Mouse (Mus musculus) embryonic facial prominence, embryonic 14.5 days (tissue): ENCODE results near the gene Crtac1. TPM values are rescaled to one million over a fixed set of nuclear protein-coding genes. Genes with fewer than 3 reads are reported as not detected.

Experiments
- ATAC-seq: fragments of 200-750 bp; cut with Nextera tagmentation; 2 replicates; pipeline ENCODE4 v1.8.0; 2017; ENCODE audit warnings: low read depth, moderate number of reproducible peaks, moderate TSS enrichment
- DNase-seq: peaks from one replicate; pipeline ENCODE4 v3.0.0-alpha.2; 2015; ENCODE audit warnings: low spot score
- H3K27ac ChIP-seq: fragments of 300-500 bp; sonication (generic); replicated peaks from 2 replicates; pipeline ENCODE4 v1.5.1; 2014; ENCODE audit warnings: low read depth, mild to moderate bottlenecking, low read length, moderate library complexity
- H3K27me3 ChIP-seq: fragments of 300-500 bp; sonication (generic); replicated peaks from 2 replicates; pipeline ENCODE4 v1.6.1; 2014; ENCODE audit warnings: low read length; ENCODE audit not compliant: control insufficient read depth, insufficient read depth
- H3K36me3 ChIP-seq: fragments of 300-500 bp; sonication (generic); 2 replicates; pipeline ENCODE4 v1.6.1; 2014; ENCODE audit warnings: low read length, mixed read lengths; ENCODE audit not compliant: control insufficient read depth, insufficient read depth
- H3K4me1 ChIP-seq: fragments of 300-500 bp; sonication (generic); 2 replicates; pipeline ENCODE4 v1.6.1; 2014; ENCODE audit warnings: antibody characterized with exemption, low read length; ENCODE audit not compliant: control insufficient read depth, insufficient read depth
- H3K4me2 ChIP-seq: fragments of 300-500 bp; sonication (generic); 2 replicates; pipeline ENCODE4 v1.6.1; 2014; ENCODE audit warnings: low read depth, mild to moderate bottlenecking, low read length, moderate library complexity, mixed read lengths
- H3K4me3 ChIP-seq: fragments of 300-500 bp; sonication (generic); 2 replicates; pipeline ENCODE4 v1.5.1; 2014; ENCODE audit warnings: low read depth, mild to moderate bottlenecking, low read length
- H3K9ac ChIP-seq: fragments of 300-500 bp; sonication (generic); 2 replicates; pipeline ENCODE4 v1.6.1; 2014; ENCODE audit warnings: low read depth, mild to moderate bottlenecking, low read length, moderate library complexity, mixed read lengths
- H3K9me3 ChIP-seq: fragments of 300-500 bp; sonication (generic); 2 replicates; pipeline ENCODE4 v1.6.1; 2016; ENCODE audit warnings: low read length; ENCODE audit not compliant: control insufficient read depth
- WGBS: fragments of 180-500 bp; shearing (Covaris S2); extraction: QIAGEN DNeasy Blood & Tissue Kit; methylation state at CpG from one replicate; pipeline ENCODE4 v1.1.7; 2014; 5-methylcytosine and 5-hydroxymethylcytosine counted together
- polyA plus RNA-seq: library from polyadenylated mRNA; unstranded; fragments of >200 nt; fragmentation: Nextera tagmentation; extraction: Ambion mirVana; gene quantifications from 2 replicates; pipeline ENCODE4 v1.2.1, GENCODE M21; 2014

Crtac1 gene
- polyA plus RNA-seq, 1 experiment from 2014 or later = 7.6 TPM

DNA sequence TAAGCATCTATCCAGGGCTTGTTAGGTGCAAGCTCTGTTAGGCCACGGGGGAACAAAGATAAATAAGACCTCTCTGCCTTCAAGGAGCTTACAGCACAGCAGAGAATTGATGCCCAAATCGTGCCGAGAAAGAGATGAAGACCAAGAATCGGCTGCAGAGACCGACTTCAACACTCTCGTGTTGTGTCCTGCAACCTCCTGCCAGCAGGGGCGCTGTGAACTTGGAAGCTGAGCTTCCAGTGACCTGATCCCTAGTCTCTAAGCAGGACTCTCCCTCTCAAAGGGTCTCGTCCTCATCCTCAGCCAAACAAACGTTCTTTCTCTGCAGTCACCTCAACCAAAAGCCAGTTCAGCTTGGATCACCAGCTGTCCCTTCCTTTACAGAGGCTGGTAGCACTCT is 7.8 kb upstream of the Crtac1 start:
- no peak overlapping the region for H3K27ac ChIP-seq

DNA sequence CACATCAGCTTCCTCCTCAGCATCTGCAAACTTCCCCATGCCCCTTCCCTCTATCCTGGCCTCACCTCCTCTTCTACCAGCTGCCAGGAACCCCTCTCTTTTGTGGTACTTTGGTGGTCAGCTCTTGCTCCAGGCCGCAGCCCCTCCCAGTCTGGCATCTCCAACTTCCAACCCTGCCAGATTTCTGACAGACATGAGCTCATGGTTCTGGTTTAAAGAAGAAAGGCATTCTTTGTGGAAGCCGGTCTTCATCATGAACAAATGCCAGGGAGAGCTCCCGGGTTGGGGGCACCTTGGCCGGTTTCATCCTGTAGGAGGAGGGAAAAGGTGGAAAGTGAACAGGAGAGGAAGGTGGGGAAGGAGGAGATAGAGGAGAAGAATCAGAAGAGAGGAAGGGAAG is 4.0 kb upstream of the Crtac1 start:
- DNase-seq = no peak
- H3K27me3 ChIP-seq = peaks cover 55% of the 10 kb centered on the region
- ATAC-seq = no peak

More for the DNA sequence above, 7.8 kb upstream of the Crtac1 start:
- H3K36me3 ChIP-seq = no peaks in the 10 kb centered on the region
- H3K4me3 ChIP-seq = no peak overlapping the region
- DNase-seq (no peak), ATAC-seq (no peak)
- 79% methylated on average over 9 of the region's 9 CpGs for WGBS
- H3K27me3 ChIP-seq = peaks cover 18% of the 10 kb centered on the region
- H3K9me3 ChIP-seq = no peaks in the 10 kb centered on the region
- no peaks in the 10 kb centered on the region for H3K4me1 ChIP-seq
- no peak overlapping the region for H3K4me2 ChIP-seq
- H3K9ac ChIP-seq = no peak overlapping the region

DNA sequence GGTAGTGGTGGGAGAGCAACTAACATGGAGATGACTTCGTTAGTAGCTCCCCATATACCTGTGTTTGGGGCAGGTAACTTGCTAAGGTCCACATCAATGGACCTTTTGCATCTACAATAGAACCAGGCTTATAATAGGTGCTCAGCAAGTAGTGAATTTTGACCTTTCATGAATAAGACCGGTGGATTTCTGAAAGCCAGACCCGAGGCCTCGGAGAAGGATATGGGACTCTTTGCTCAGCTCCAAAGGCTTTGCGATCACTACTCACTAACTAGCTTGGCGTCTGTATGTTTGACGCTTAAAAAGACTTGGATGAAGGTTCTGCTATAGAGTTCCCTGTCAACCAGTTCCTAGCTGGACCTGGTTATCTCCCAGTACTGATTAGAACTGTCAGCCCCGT is 1.2 kb upstream of the Crtac1 start:
- Histone ChIP-seq H3K9me3 (no peaks in the 10 kb centered on the region), H3K4me1 (peaks cover 7% of the 10 kb centered on the region), H3K4me2 (peak overlapping the region; percentile 91), H3K9ac (no peak overlapping the region), H3K36me3 (no peaks in the 10 kb centered on the region), H3K4me3 (peak overlapping the region; percentile 56; the same call in 1 of the 2 replicates), H3K27me3 (peaks cover 65% of the 10 kb centered on the region), H3K27ac (no peak overlapping the region)
- ATAC-seq (no peak), DNase-seq (no peak)
- 45% methylated on average over 8 of the region's 8 CpGs for WGBS

More for the DNA sequence above, 4.0 kb upstream of the Crtac1 start:
- Histone ChIP-seq H3K9ac (no peak overlapping the region), H3K4me3 (no peak overlapping the region), H3K36me3 (no peaks in the 10 kb centered on the region), H3K4me2 (no peak overlapping the region), H3K27ac (no peak overlapping the region), H3K4me1 (peaks cover 7% of the 10 kb centered on the region), H3K9me3 (no peaks in the 10 kb centered on the region)
- 44% methylated on average over 4 of the region's 4 CpGs for WGBS

DNA sequence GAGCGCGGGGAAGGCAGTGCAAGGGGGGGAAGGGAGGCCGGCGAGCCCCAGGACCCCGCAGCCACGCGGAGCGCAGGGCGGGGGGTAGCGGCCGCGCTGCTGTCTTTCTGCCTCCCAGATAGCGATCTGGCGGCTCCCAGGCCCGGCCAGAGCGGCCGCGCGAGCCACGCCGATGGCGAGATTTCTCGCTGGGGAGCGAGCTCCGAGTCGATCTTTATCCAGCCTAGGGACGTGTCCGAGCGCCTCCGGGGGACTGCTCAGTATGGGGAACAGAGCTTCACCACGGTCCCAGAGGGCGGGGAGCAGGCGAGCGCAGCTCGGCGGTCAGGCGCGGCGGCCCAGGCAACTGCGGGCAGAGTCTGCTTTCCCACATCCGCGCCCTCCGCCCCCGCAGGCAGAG is 608 bp upstream of the Crtac1 start:
- WGBS = 0% methylated on average over 20 of the region's 44 CpGs
- H3K9ac ChIP-seq = peak overlapping the region; percentile 58
- peak overlapping the region; percentile 56 for H3K4me3 ChIP-seq
- H3K36me3 ChIP-seq = no peaks in the 10 kb centered on the region
- H3K27ac ChIP-seq = no peak overlapping the region
- no peaks in the 10 kb centered on the region for H3K9me3 ChIP-seq
- peaks cover 7% of the 10 kb centered on the region for H3K4me1 ChIP-seq
- H3K4me2 ChIP-seq = peak overlapping the region; percentile 91
- peaks cover 65% of the 10 kb centered on the region for H3K27me3 ChIP-seq
- peak; percentile 44 for ATAC-seq
- peak; percentile 28 for DNase-seq

DNA sequence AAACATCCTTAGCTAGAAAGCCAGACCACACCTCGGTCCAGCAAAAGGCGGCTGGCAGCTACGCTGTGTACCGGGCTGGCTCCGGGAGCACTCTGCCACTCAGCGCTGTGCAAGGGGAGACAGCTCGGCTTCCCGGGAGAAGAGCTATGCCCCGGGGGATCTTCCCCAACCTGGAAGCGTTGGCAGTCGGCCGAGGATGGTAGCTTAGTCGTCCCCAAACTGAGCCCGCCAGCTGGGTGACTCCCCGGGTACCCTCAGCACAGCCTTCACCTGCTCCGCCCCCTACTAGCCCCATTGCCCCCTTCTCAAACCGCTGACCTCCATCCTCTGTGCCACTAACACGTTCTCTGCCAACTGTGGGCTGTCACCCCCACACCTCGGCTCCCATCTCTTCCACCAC is 602 bp downstream of the Crtac1 start:
- WGBS = 0% methylated on average over 13 of the region's 19 CpGs
- ATAC-seq = no peak
- H3K27me3 ChIP-seq = peaks cover 63% of the 10 kb centered on the region

DNA sequence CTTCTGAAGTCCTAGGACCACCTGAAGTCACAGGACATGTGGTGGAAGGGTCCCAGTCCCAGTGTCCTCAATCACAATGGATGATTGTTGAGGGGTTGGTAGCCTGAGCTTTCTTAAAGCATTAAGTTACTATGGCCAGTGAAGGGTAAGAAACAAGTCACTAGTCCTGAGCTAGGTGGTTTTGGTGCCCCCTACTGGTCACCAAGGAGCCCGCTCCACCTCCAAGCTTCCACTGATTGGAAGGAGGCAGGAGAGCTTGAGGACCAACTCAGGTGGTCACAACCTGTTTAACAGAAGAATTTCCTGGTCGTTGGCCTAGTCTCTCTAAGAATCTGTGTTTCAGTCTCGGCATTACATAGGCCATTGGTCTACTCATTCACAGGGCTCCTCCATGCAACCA is 2.2 kb downstream of the Crtac1 start:
- DNase-seq (peak; percentile 34), ATAC-seq (no peak)
- WGBS = 9% methylated on average over 3 of the region's 3 CpGs
- Histone ChIP-seq H3K9me3 (no peaks in the 10 kb centered on the region), H3K4me2 (no peak overlapping the region), H3K27me3 (peaks cover 48% of the 10 kb centered on the region), H3K4me1 (peaks cover 7% of the 10 kb centered on the region), H3K4me3 (no peak overlapping the region), H3K36me3 (no peaks in the 10 kb centered on the region), H3K27ac (no peak overlapping the region), H3K9ac (no peak overlapping the region)

More for the DNA sequence above, 602 bp downstream of the Crtac1 start:
- peaks cover 7% of the 10 kb centered on the region for H3K4me1 ChIP-seq
- H3K4me2 ChIP-seq = peak overlapping the region; percentile 91
- H3K4me3 ChIP-seq = peak overlapping the region; percentile 56
- H3K36me3 ChIP-seq = no peaks in the 10 kb centered on the region
- H3K9ac ChIP-seq = peak overlapping the region; percentile 58; the same call in 1 of the 2 replicates
- DNase-seq = no peak
- no peaks in the 10 kb centered on the region for H3K9me3 ChIP-seq
- no peak overlapping the region for H3K27ac ChIP-seq

DNA sequence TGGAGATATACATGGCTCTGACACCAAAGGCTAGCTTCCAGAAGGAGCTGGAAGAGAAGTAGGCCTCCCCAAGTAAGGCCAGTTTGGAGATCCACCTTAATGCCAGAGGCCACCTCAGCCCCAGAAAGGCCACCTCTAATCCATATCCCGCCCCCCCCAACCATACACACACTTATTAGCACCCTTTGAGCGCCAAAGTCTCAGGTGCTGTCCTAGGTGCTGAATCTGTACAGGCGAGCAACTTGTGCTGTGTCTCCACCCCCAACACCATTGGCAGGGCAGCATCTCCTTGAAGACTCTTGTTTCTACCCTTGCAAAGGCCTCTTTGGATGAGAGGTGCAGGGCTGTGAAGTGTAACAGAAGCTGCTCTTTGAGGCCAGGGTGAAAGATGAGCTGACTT is 6.4 kb downstream of the Crtac1 start:
- Histone ChIP-seq H3K9me3 (no peaks in the 10 kb centered on the region), H3K4me2 (no peak overlapping the region), H3K36me3 (no peaks in the 10 kb centered on the region), H3K4me3 (no peak overlapping the region), H3K27me3 (peaks cover 6% of the 10 kb centered on the region), H3K27ac (no peak overlapping the region), H3K9ac (no peak overlapping the region), H3K4me1 (no peaks in the 10 kb centered on the region)
- no peak for ATAC-seq
- peak; percentile 75 for DNase-seq
- WGBS = 0% methylated on average over 3 of the region's 3 CpGs

DNA sequence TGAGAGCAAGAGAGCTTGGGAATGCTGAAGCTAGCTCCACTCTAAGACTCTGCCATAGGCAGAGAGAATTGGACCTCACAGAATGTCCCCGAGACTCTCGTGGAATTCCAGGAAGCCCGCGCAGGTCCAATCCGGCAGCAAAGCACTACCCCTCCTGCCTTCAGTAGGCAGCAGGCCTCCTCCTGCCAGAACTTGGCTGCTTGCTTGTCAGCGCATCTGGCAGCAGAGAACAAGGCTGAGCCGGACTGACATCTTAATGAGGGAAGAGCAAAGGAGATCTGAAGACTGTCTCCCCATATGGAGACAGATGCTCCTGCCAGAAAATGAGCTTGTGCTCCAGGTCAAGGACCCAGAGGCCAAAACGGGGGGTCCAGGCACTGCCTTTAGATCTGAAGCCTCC is 16.5 kb downstream of the Crtac1 start:
- ATAC-seq = no peak
- 66% methylated on average over 8 of the region's 8 CpGs for WGBS
- no peaks in the 10 kb centered on the region for H3K36me3 ChIP-seq

DNA sequence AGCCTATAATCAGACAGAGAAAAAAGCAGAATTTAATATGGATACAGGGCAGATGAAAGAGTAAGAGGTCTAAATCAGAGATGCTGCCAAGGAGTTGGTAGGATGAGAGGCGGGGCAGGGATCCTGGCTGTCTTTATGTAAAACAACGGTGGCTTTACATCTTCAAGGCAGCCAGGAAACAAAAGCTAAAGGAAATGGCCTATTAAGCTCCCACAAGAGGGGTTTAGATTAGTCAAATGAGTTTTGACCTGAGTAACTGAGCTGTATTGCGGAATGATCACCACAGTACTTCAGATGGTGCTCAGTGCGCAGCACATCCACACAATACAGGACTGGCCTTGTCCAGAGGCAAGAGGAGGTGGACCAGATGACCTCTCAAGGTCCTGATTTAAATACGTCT is 21.7 kb downstream of the Crtac1 start:
- Histone ChIP-seq H3K9ac (no peak overlapping the region), H3K27me3 (peaks cover 24% of the 10 kb centered on the region)
- WGBS = 40% methylated on average over 5 of the region's 5 CpGs

More for the DNA sequence above, 16.5 kb downstream of the Crtac1 start:
- peaks cover 6% of the 10 kb centered on the region; the same call in 1 of the 2 replicates for H3K27me3 ChIP-seq
- H3K9me3 ChIP-seq = no peaks in the 10 kb centered on the region
- H3K27ac ChIP-seq = no peak overlapping the region
- H3K4me2 ChIP-seq = no peak overlapping the region
- H3K9ac ChIP-seq = no peak overlapping the region
- no peaks in the 10 kb centered on the region for H3K4me1 ChIP-seq
- DNase-seq = no peak
- no peak overlapping the region for H3K4me3 ChIP-seq

More for the DNA sequence above, 21.7 kb downstream of the Crtac1 start:
- no peak overlapping the region for H3K4me3 ChIP-seq
- DNase-seq = no peak
- H3K4me2 ChIP-seq = no peak overlapping the region
- H3K9me3 ChIP-seq = no peaks in the 10 kb centered on the region
- H3K36me3 ChIP-seq = no peaks in the 10 kb centered on the region
- no peak for ATAC-seq
- no peaks in the 10 kb centered on the region; the same call in 1 of the 2 replicates for H3K4me1 ChIP-seq
- no peak overlapping the region for H3K27ac ChIP-seq
